Mouse (Mus musculus) ES-Bruce4 (cell line): ENCODE results near the gene Cacna1a.

Experiments
- CTCF ChIP-seq: IDR thresholded peaks from one replicate; pipeline ENCODE4 v1.8.1; 2011; ENCODE audit warnings: low read depth, low read length
- EP300 ChIP-seq: IDR thresholded peaks from 2 replicates; pipeline ENCODE4 v1.6.1; 2011; ENCODE audit warnings: low read depth, low read length; ENCODE audit not compliant: insufficient read depth
- POLR2A ChIP-seq: IDR thresholded peaks from one replicate; pipeline ENCODE4 v1.8.1; 2011; ENCODE audit warnings: low read length; ENCODE audit not compliant: insufficient read depth

DNA sequence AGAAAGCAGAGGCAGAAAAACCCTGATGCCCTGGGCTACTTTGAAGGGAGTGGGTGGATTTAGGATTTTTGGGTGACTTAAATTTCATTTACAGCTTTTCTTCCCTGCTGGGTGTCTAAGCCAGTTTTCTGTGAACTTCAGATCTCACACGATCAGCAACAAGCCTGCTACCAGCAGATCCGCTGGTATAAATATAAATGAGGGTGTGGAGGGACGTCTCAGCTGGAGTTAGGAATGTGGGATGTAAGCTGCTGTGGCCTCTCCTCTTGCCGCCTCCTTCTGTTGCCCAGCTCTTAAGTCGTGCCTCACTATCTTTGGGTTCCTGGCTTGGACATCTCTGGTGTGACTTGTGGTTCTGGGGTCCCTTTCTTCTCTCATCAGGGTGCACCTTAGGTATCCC lies 41.3 kb downstream of the Cacna1a start:
- TF ChIP-seq CTCF (no peak), POLR2A (no peak), EP300 (no peak)
